ENCODE assay signal across 13 mouse cellular contexts in the genomic region with DNA sequence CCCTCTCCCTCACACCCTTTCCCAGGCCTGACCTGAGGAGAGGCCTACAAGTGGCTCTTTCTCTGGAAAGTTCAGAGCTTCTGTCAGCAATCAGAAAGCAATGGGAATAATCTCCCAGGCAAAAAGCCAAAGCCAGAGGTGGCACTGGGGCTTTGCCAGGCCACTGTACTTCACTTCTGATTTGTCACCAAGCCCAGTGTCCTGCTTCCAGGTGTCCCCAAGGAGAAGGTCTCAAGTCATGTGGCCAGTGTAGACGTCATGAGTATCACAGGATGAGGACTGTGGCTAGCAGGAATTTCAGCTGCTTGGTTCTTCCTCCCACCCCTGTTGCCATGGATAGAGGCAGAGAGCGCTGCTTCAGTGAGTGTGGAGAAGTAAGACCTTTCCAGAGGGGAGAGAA. TPM values are rescaled to one million over a fixed set of nuclear protein-coding genes. Genes with fewer than 3 reads are reported as not detected.
DNase-seq lines count a peak whose midpoint lies in the region; ATAC-seq and TF ChIP-seq lines count a peak whose summit lies in the region.
"Had no signal": no experiment of that assay in that cellular context is flagged by ENCODE, and none has a peak within 500 bp of the region (broad histone marks: within the 10 kb centered on the region; RNA-seq: fewer than 3 reads in every experiment).

No protein-coding gene starts in this region.

- H3K27ac ChIP-seq in liver, embryonic 12.5 days: 0 out of 2 replicates have a peak overlapping the region, but pooled peaks have one; percentile 55
- H3K27ac ChIP-seq in heart, embryonic 12.5 days (ENCODE audit: poor library complexity, severe bottlenecking): peak overlapping the region; percentile 72
- no peak overlapping the region for H3K27ac ChIP-seq in stomach, postnatal 0 days (replicated peaks)
- H3K27ac ChIP-seq: hindbrain, embryonic 14.5 days; liver, embryonic 14.5 days; midbrain, embryonic 15.5 days had no signal

- no peak overlapping the region for H3K4me2 ChIP-seq in liver, embryonic 12.5 days
- H3K4me2 ChIP-seq in heart, embryonic 12.5 days: no peak overlapping the region
- no peak overlapping the region for H3K4me2 ChIP-seq in stomach, postnatal 0 days (replicated peaks; ENCODE audit: low read depth)
- H3K4me2 ChIP-seq: hindbrain, embryonic 14.5 days; midbrain, embryonic 15.5 days had no signal

- peaks cover 51% of the 10 kb centered on the region for H3K4me1 ChIP-seq in liver, embryonic 12.5 days
- H3K4me1 ChIP-seq in heart, embryonic 12.5 days (replicated peaks): peaks cover 60% of the 10 kb centered on the region
- 0 out of 2 replicates have a peak, but pooled peaks cover 3% of the 10 kb centered on the region for H3K4me1 ChIP-seq in stomach, postnatal 0 days (replicated peaks; ENCODE audit: control insufficient read depth, insufficient read depth)
- H3K4me1 ChIP-seq: midbrain, embryonic 15.5 days had no signal

- no peak for DNase-seq in liver
- DNase-seq in kidney, postnatal 14 days: peak; percentile 34
- DNase-seq in stomach, postnatal 0 days (ENCODE audit: low spot score): no peak
- no peak for DNase-seq in spleen, postnatal 36 days (ENCODE audit: low spot score in 2 of 2)
- no peak for DNase-seq in retina, postnatal 1 day
- DNase-seq: cerebellum, adult 11-12 months; spleen, adult 18-20 months; thymus, postnatal 25 days had no signal

- H3K27me3 ChIP-seq in liver, embryonic 12.5 days (replicated peaks): no peaks in the 10 kb centered on the region
- no peaks in the 10 kb centered on the region for H3K27me3 ChIP-seq in heart, embryonic 12.5 days (replicated peaks)
- no peaks in the 10 kb centered on the region for H3K27me3 ChIP-seq in stomach, postnatal 0 days (ENCODE audit: control insufficient read depth, insufficient read depth, low read length)
- H3K27me3 ChIP-seq: midbrain, embryonic 15.5 days had no signal

- H3K36me3 ChIP-seq in liver, embryonic 12.5 days: peaks cover 20% of the 10 kb centered on the region
- peaks cover 28% of the 10 kb centered on the region for H3K36me3 ChIP-seq in heart, embryonic 12.5 days
- 0 out of 2 replicates have a peak, but pooled peaks cover 5% of the 10 kb centered on the region for H3K36me3 ChIP-seq in stomach, postnatal 0 days (ENCODE audit: control insufficient read depth, insufficient read depth, low read length)
- H3K36me3 ChIP-seq: midbrain, embryonic 15.5 days had no signal

- 81% methylated on average over 2 of the region's 2 CpGs for WGBS in liver, embryonic 12.5 days (ENCODE audit: insufficient replicate concordance)
- 38% methylated on average over 2 of the region's 2 CpGs for WGBS in heart, embryonic 12.5 days
- 70% methylated on average over 2 of the region's 2 CpGs for WGBS in stomach, postnatal 0 days

- H3K9ac ChIP-seq in liver, embryonic 12.5 days: no peak overlapping the region
- no peak overlapping the region for H3K9ac ChIP-seq in heart, embryonic 12.5 days
- H3K9ac ChIP-seq in stomach, postnatal 0 days (ENCODE audit: low read length): no peak overlapping the region
- H3K9ac ChIP-seq: hindbrain, embryonic 14.5 days; liver, embryonic 14.5 days; midbrain, embryonic 15.5 days had no signal

- H3K4me3 ChIP-seq in liver, embryonic 12.5 days: no peak overlapping the region
- H3K4me3 ChIP-seq in heart, embryonic 12.5 days: no peak overlapping the region
- H3K4me3 ChIP-seq in stomach, postnatal 0 days (ENCODE audit: low read depth, low read length): no peak overlapping the region
- H3K4me3 ChIP-seq: midbrain, embryonic 15.5 days had no signal

- no peak for TF ChIP-seq CTCF in stomach, postnatal 0 days (IDR thresholded peaks at IDR 0.05; ENCODE audit: low read depth)

- no peaks in the 10 kb centered on the region for H3K9me3 ChIP-seq in liver, embryonic 12.5 days (replicated peaks)
- no peaks in the 10 kb centered on the region for H3K9me3 ChIP-seq in heart, embryonic 12.5 days (replicated peaks)
- H3K9me3 ChIP-seq in stomach, postnatal 0 days (ENCODE audit: control insufficient read depth, low read length): no peaks in the 10 kb centered on the region
- H3K9me3 ChIP-seq: midbrain, embryonic 15.5 days had no signal

- TF ChIP-seq EP300 in stomach, postnatal 0 days (optimal IDR thresholded peaks at IDR 0.05): no peak

- ATAC-seq in liver, embryonic 12.5 days: no peak
- ATAC-seq in heart, embryonic 12.5 days (ENCODE audit: insufficient number of reproducible peaks, low FRiP score): no peak
- 0 out of 2 replicates have a peak, but pooled peaks have one; percentile 19 for ATAC-seq in stomach, postnatal 0 days (ENCODE audit: low FRiP score, low TSS enrichment)
- ATAC-seq: midbrain, embryonic 15.5 days had no signal

RNA-seq across cellular contexts. Expression of gene Trim8, which starts 41.6 kb away (rescaled TPM):
- 19.0 and 19.5 TPM in 2 replicates for polyA plus RNA-seq in liver, embryonic 12.5 days (2016; fragmentation: Nextera tagmentation; extraction: Ambion mirVana)
- 24.1 and 24.2 TPM in 2 replicates for polyA plus RNA-seq in heart, embryonic 12.5 days (2016; fragmentation: Nextera tagmentation; extraction: Ambion mirVana)
- polyA plus RNA-seq in stomach, postnatal 0 days (2015; fragmentation: Nextera tagmentation; extraction: Ambion mirVana): 15.1 and 16.4 TPM in 2 replicates
